Mouse (Mus musculus) midbrain, embryonic 13.5 days (tissue): ENCODE results near the gene Acsm3. TPM values are rescaled to one million over a fixed set of nuclear protein-coding genes. Genes with fewer than 3 reads are reported as not detected.

Source experiments
- ATAC-seq: fragments of 200-750 bp; cut with Nextera tagmentation; 2 replicates; pipeline ENCODE4 v1.8.0; 2017; ENCODE audit warnings: mild to moderate bottlenecking, moderate TSS enrichment, moderate library complexity
- H3K27ac ChIP-seq: fragments of 300-500 bp; sonication (generic); 2 replicates; pipeline ENCODE4 v1.5.1; 2015; ENCODE audit warnings: inconsistent platforms, mild to moderate bottlenecking, moderate library complexity
- H3K27me3 ChIP-seq: fragments of 300-500 bp; sonication (generic); 2 replicates; pipeline ENCODE4 v1.6.1; 2015; ENCODE audit warnings: mild to moderate bottlenecking, inconsistent platforms
- H3K36me3 ChIP-seq: fragments of 300-500 bp; sonication (generic); 2 replicates; pipeline ENCODE4 v1.6.1; 2015; ENCODE audit warnings: mild to moderate bottlenecking, inconsistent platforms
- H3K4me1 ChIP-seq: fragments of 300-500 bp; sonication (generic); replicated peaks from 2 replicates; pipeline ENCODE4 v1.6.1; 2015; ENCODE audit warnings: inconsistent platforms
- H3K4me2 ChIP-seq: fragments of 300-500 bp; sonication (generic); replicated peaks from 2 replicates; pipeline ENCODE4 v1.6.1; 2015; ENCODE audit warnings: moderate library complexity, mild to moderate bottlenecking, inconsistent platforms
- H3K4me3 ChIP-seq: fragments of 300-500 bp; sonication (generic); replicated peaks from 2 replicates; pipeline ENCODE4 v1.5.1; 2015; ENCODE audit warnings: mild to moderate bottlenecking, inconsistent platforms
- H3K9ac ChIP-seq: fragments of 300-500 bp; sonication (generic); replicated peaks from 2 replicates; pipeline ENCODE4 v1.6.1; 2015; ENCODE audit warnings: mild to moderate bottlenecking, inconsistent platforms
- H3K9me3 ChIP-seq: fragments of 300-500 bp; sonication (generic); 2 replicates; pipeline ENCODE4 v1.6.1; 2016; ENCODE audit warnings: mild to moderate bottlenecking, inconsistent platforms
- WGBS: fragments of 180-500 bp; shearing (Covaris S2); methylation state at CpG from one replicate; pipeline ENCODE4 v1.1.7; 2015; 5-methylcytosine and 5-hydroxymethylcytosine counted together
- polyA plus RNA-seq: library from polyadenylated mRNA; unstranded; fragments of >200 nt; fragmentation: Nextera tagmentation; extraction: Ambion mirVana; gene quantifications from 2 replicates; pipeline ENCODE4 v1.2.1, GENCODE M21; 2015

The Acsm3 gene
- polyA plus RNA-seq, 1 experiment from 2014 or later: 0.11 TPM

- no peak for ATAC-seq
- no peak overlapping the region for H3K27ac ChIP-seq
- no peaks in the 10 kb centered on the region for H3K4me1 ChIP-seq
- H3K4me3 ChIP-seq: no peak overlapping the region
- no peaks in the 10 kb centered on the region for H3K27me3 ChIP-seq
- H3K36me3 ChIP-seq: peaks cover 13% of the 10 kb centered on the region
- WGBS: 92% methylated on average over 5 of the region's 5 CpGs
- H3K4me2 ChIP-seq: no peak overlapping the region
- H3K9ac ChIP-seq: no peak overlapping the region
- H3K9me3 ChIP-seq: no peaks in the 10 kb centered on the region
These were observed 46.7 kb downstream of the Acsm3 start for GRCm38 (mm10) chr7:119807396-119807795.

DNA sequence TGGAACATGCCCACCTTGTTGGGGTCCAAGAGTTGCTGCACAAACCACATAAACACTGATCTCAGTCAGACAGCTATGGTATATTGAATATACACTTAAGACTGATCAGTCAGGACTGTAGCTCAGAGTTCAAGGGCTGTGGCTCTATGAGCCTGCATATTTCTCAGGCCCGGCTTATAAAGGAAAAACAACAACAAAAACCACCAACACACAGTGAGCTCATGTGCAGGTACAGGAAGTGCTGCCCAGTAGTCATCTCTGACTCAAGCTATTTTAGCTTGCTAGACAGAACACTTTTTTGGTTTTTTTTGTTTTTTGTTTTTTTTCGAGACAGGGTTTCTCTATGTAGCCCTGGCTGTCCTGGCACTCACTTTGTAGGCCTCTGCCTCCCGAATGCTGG lies 48.0 kb downstream of the Acsm3 start:
- ATAC-seq: no peak
- Histone ChIP-seq H3K27me3 (no peaks in the 10 kb centered on the region), H3K4me1 (no peaks in the 10 kb centered on the region), H3K36me3 (peaks cover 17% of the 10 kb centered on the region), H3K9ac (no peak overlapping the region), H3K27ac (no peak overlapping the region), H3K4me2 (no peak overlapping the region), H3K4me3 (no peak overlapping the region), H3K9me3 (no peaks in the 10 kb centered on the region)
- 97% methylated on average over 3 of the region's 3 CpGs for WGBS

DNA sequence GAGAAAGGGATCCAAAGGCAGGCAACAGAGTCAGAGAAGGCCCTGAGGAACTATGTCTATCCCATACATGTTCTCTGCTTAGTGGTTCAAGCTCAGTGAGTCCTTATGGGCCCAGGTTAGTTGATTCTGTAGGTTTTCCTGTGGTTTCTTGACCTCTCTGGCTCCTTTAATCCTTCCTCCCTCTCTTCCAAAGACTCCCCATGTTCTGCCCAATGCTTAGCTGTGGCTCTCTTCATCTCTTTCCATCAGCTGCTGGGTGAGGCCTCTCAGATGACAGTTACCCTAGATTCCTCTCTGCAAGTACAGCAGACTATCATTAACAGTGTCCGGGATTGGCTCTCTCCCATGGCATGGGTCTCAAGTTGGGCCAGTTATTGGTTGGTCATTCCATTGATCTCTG lies 74.6 kb downstream of the Acsm3 start:
- Histone ChIP-seq H3K4me2 (no peak overlapping the region), H3K9ac (no peak overlapping the region), H3K27ac (no peak overlapping the region), H3K4me3 (no peak overlapping the region), H3K27me3 (no peaks in the 10 kb centered on the region), H3K4me1 (no peaks in the 10 kb centered on the region), H3K9me3 (no peaks in the 10 kb centered on the region), H3K36me3 (no peaks in the 10 kb centered on the region)
- WGBS: 95% methylated on average over 1 of the region's 1 CpGs
- no peak for ATAC-seq

- no peak for ATAC-seq
- Histone ChIP-seq H3K27me3 (no peaks in the 10 kb centered on the region), H3K27ac (no peak overlapping the region), H3K4me3 (no peak overlapping the region), H3K9me3 (no peaks in the 10 kb centered on the region), H3K4me1 (no peaks in the 10 kb centered on the region), H3K4me2 (no peak overlapping the region), H3K9ac (no peak overlapping the region), H3K36me3 (no peaks in the 10 kb centered on the region)
- 98% methylated on average over 4 of the region's 4 CpGs for WGBS
These were observed 75.5 kb downstream of the Acsm3 start for GRCm38 (mm10) chr7:119835996-119836777.

Other genes with a start within 250 kb of the Acsm3 start
- gene Acsm5, start 241.5 kb upstream of the Acsm3 start, polyA plus RNA-seq: not detected in 2 replicates
- 0.12 and 0.15 TPM in 2 replicates for gene Pdilt, start 237.4 kb upstream of the Acsm3 start, polyA plus RNA-seq
- gene Acsm2, start 206.6 kb upstream of the Acsm3 start, polyA plus RNA-seq: not detected in 2 replicates
- not detected in 2 replicates for gene Acsm1, start 153.9 kb upstream of the Acsm3 start, polyA plus RNA-seq
- gene Acsm4, start 70.9 kb upstream of the Acsm3 start, polyA plus RNA-seq: not detected in 2 replicates
- gene Thumpd1, start 40.1 kb upstream of the Acsm3 start, polyA plus RNA-seq: 85.1 and 90.5 TPM in 2 replicates
- 14.9 and 15.8 TPM in 2 replicates for gene Rexo5, start 33.1 kb downstream of the Acsm3 start, polyA plus RNA-seq
- 22.7 and 23.3 TPM in 2 replicates for gene Eri2, start 33.1 kb downstream of the Acsm3 start, polyA plus RNA-seq
- 17.3 and 17.9 TPM in 2 replicates for gene Lyrm1, start 134.9 kb downstream of the Acsm3 start, polyA plus RNA-seq
- 18.8 and 18.9 TPM in 2 replicates for gene Dcun1d3, start 135.4 kb downstream of the Acsm3 start, polyA plus RNA-seq